Mouse (Mus musculus) kidney, postnatal 0 days (tissue): ENCODE measurements around the gene S1pr1. TPM values are rescaled to one million over a fixed set of nuclear protein-coding genes. Genes with fewer than 3 reads are reported as not detected.

Experiments used
- ATAC-seq: fragments of 200-750 bp; cut with Nextera tagmentation; replicated peaks from 2 replicates; pipeline ENCODE4 v1.8.0; 2017; ENCODE audit warnings: low read depth, moderate number of reproducible peaks, moderate TSS enrichment, moderate library complexity; ENCODE audit not compliant: low FRiP score
- DNase-seq: peaks from one replicate; pipeline ENCODE4 v3.0.0-alpha.2; 2016; ENCODE audit warnings: low spot score
- H3K27ac ChIP-seq: fragments of 300-500 bp; sonication (generic); 2 replicates; pipeline ENCODE4 v1.5.1; 2014; ENCODE audit warnings: mild to moderate bottlenecking
- H3K27me3 ChIP-seq: fragments of 300-500 bp; sonication (generic); 2 replicates; pipeline ENCODE4 v1.6.1; 2014; ENCODE audit warnings: low read length, mixed read lengths; ENCODE audit not compliant: insufficient read depth
- H3K36me3 ChIP-seq: fragments of 300-500 bp; sonication (generic); 2 replicates; pipeline ENCODE4 v1.6.1; 2014; ENCODE audit warnings: low read length, mixed read lengths; ENCODE audit not compliant: insufficient read depth
- H3K4me1 ChIP-seq: fragments of 300-500 bp; sonication (generic); replicated peaks from 2 replicates; pipeline ENCODE4 v1.6.1; 2014; ENCODE audit warnings: antibody characterized with exemption, low read length, mixed read lengths; ENCODE audit not compliant: insufficient read depth
- H3K4me2 ChIP-seq: fragments of 300-500 bp; sonication (generic); 2 replicates; pipeline ENCODE4 v1.6.1; 2014; ENCODE audit warnings: mild to moderate bottlenecking, low read length, moderate library complexity, mixed read lengths
- H3K4me3 ChIP-seq: fragments of 300-500 bp; sonication (generic); replicated peaks from 2 replicates; pipeline ENCODE4 v1.5.1; 2014; ENCODE audit warnings: low read depth, low read length
- H3K9ac ChIP-seq: fragments of 300-500 bp; sonication (generic); 2 replicates; pipeline ENCODE4 v1.6.1; 2014; ENCODE audit warnings: low read depth, low read length
- H3K9me3 ChIP-seq: fragments of 300-500 bp; sonication (generic); replicated peaks from 2 replicates; pipeline ENCODE4 v1.6.1; 2016; ENCODE audit warnings: low read length, inconsistent platforms, mixed read lengths
- CTCF ChIP-seq: IDR thresholded peaks from 2 replicates; pipeline ENCODE4 v1.5.1; 2016; ENCODE audit warnings: antibody characterized with exemption, low read depth, mild to moderate bottlenecking, moderate library complexity
- WGBS: fragments of 180-500 bp; shearing (Covaris S2); extraction: QIAGEN DNeasy Blood & Tissue Kit; methylation state at CpG from one replicate; pipeline ENCODE4 v1.1.7; 2014; 5-methylcytosine and 5-hydroxymethylcytosine counted together
- polyA plus RNA-seq: library from polyadenylated mRNA; unstranded; fragments of >200 nt; fragmentation: Nextera tagmentation; extraction: Ambion mirVana; gene quantifications from 2 replicates; pipeline ENCODE4 v1.2.1, GENCODE M21; 2015

S1pr1 gene
- polyA plus RNA-seq, 1 experiment from 2014 or later, result 17.8 TPM

- no peak for TF ChIP-seq CTCF
- H3K9ac ChIP-seq, result no peak overlapping the region
- WGBS, result 96% methylated on average over 3 of the region's 3 CpGs
- H3K4me2 ChIP-seq, result no peak overlapping the region
- no peak overlapping the region for H3K4me3 ChIP-seq
- H3K4me1 ChIP-seq, result no peaks in the 10 kb centered on the region
- H3K27me3 ChIP-seq, result no peaks in the 10 kb centered on the region
- H3K27ac ChIP-seq, result no peak overlapping the region
- DNase-seq (no peak), ATAC-seq (no peak)
- H3K36me3 ChIP-seq, result no peaks in the 10 kb centered on the region
- H3K9me3 ChIP-seq, result no peaks in the 10 kb centered on the region
Observed at GRCm38 (mm10) chr3:115750369-115750768, 35.5 kb upstream of the S1pr1 start.

- 82% methylated on average over 5 of the region's 5 CpGs for whole genome bisulfite sequencing
- no peak for TF ChIP-seq CTCF
Observed at GRCm38 (mm10) chr3:115748289-115748989, 33.6 kb upstream of the S1pr1 start.

GRCm38 (mm10) chr3:115746511-115746910 is 31.6 kb upstream of the S1pr1 start:
- TF ChIP-seq CTCF, result no peak
- Histone ChIP-seq H3K36me3 (no peaks in the 10 kb centered on the region), H3K27ac (no peak overlapping the region), H3K27me3 (no peaks in the 10 kb centered on the region), H3K9me3 (no peaks in the 10 kb centered on the region), H3K4me2 (no peak overlapping the region), H3K9ac (no peak overlapping the region), H3K4me3 (no peak overlapping the region), H3K4me1 (no peaks in the 10 kb centered on the region)
- DNase-seq, result no peak
- ATAC-seq, result no peak
- 78% methylated on average over 8 of the region's 8 CpGs for WGBS

More at GRCm38 (mm10) chr3:115748289-115748989, 33.6 kb upstream of the S1pr1 start:
- Histone ChIP-seq H3K4me3 (no peak overlapping the region), H3K4me1 (no peaks in the 10 kb centered on the region), H3K27ac (no peak overlapping the region), H3K27me3 (no peaks in the 10 kb centered on the region), H3K36me3 (no peaks in the 10 kb centered on the region), H3K9me3 (no peaks in the 10 kb centered on the region), H3K4me2 (no peak overlapping the region), H3K9ac (no peak overlapping the region)
- DNase-seq (no peak), ATAC-seq (no peak)

GRCm38 (mm10) chr3:115745088-115745487 is 30.2 kb upstream of the S1pr1 start:
- H3K36me3 ChIP-seq, result no peaks in the 10 kb centered on the region
- ATAC-seq (no peak), DNase-seq (no peak)
- H3K9me3 ChIP-seq, result no peaks in the 10 kb centered on the region
- 83% methylated on average over 11 of the region's 11 CpGs for WGBS
- H3K27me3 ChIP-seq, result no peaks in the 10 kb centered on the region
- no peak overlapping the region for H3K9ac ChIP-seq
- no peak for TF ChIP-seq CTCF
- H3K4me2 ChIP-seq, result no peak overlapping the region
- H3K4me1 ChIP-seq, result no peaks in the 10 kb centered on the region
- no peak overlapping the region for H3K4me3 ChIP-seq
- no peak overlapping the region for H3K27ac ChIP-seq

- TF ChIP-seq CTCF, result no peak
- Histone ChIP-seq H3K4me2 (no peak overlapping the region), H3K4me3 (no peak overlapping the region), H3K27me3 (no peaks in the 10 kb centered on the region), H3K9me3 (no peaks in the 10 kb centered on the region), H3K36me3 (no peaks in the 10 kb centered on the region), H3K9ac (no peak overlapping the region), H3K27ac (no peak overlapping the region), H3K4me1 (no peaks in the 10 kb centered on the region)
- 38% methylated on average over 2 of the region's 2 CpGs for WGBS
- ATAC-seq (no peak), DNase-seq (no peak)
Observed at GRCm38 (mm10) chr3:115738524-115738923, 23.7 kb upstream of the S1pr1 start.

- Histone ChIP-seq H3K4me2 (no peak overlapping the region), H3K9me3 (no peaks in the 10 kb centered on the region), H3K27me3 (no peaks in the 10 kb centered on the region), H3K9ac (no peak overlapping the region), H3K36me3 (no peaks in the 10 kb centered on the region), H3K4me1 (no peaks in the 10 kb centered on the region), H3K4me3 (no peak overlapping the region), H3K27ac (no peak overlapping the region)
- ATAC-seq, result no peak
- DNase-seq, result no peak
- TF ChIP-seq CTCF, result no peak
- WGBS, result 52% methylated on average over 11 of the region's 11 CpGs
Observed at GRCm38 (mm10) chr3:115737785-115738318, 23.0 kb upstream of the S1pr1 start.
